Mouse (Mus musculus) frontal cortex, adult (tissue): ENCODE measurements around the gene Srp14.

ENCODE experiments used
- ATAC-seq: cut with Nextera tagmentation; 2 replicates; pipeline ENCODE4 v1.9.2; 2017; ENCODE audit warnings: mild to moderate bottlenecking, moderate library complexity, mixed read lengths; ENCODE audit not compliant: low TSS enrichment

Srp14 gene

DNA sequence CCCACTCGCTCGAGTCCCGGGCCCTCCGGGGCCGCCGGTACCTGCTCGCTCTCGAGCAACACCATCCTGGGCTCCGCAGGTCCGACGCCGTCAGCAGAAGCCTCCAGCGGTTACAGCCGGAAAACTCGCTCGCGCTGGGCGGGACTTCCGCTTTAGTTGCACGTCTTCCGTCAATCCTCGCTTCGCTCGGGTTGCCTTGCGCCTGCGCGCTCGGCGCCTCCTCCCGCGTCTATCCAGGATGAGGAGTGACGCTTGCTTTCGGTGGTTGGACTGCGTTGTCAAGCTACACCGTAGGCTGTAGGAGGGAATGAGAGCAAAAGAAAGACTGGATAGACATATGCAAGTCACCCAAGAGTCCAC lies at the start of gene Srp14:
Gene Srp14 (minus strand): TSS at position 162 of the 360 bp plus-strand sequence.
- peak; percentile 97 for ATAC-seq

DNA sequence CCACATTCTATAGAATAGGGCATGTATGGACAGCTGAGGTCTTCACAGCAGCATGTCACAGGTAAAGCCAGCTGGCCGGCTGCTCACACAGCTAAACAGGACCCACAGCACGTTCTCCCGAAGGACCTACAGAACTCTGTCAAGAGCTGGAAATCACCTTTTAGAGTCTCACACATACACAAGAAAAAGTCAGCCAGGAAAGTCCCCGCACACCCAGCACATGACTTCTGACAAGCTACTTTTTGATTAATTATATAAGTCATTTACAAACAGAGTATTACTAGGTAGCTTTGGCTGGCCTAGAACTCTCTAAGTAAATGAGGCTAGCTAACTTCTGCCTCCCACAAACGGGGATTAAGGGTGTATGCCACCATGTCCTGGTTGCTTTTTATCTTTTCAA lies 47.0 kb upstream of the Srp14 start:
- ATAC-seq = no peak

DNA sequence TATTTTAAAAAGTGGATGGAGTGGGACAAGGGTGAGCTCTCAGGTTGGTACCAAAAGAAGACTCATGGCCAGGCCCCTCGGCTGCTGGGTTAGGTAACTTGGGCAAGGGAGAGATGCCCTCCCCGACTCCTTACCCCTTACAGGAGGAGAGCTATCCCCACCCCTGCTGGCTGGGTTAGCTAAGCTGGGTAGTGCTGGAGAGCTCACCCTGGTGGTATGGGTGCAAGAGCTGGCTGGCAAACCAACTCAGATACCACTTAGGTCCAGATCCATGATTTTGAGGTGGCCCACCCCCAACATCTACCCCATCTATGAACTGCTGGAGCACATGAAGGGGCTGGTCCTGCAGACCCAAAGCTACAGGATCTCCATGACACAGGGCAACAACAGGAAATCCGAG lies 45.3 kb upstream of the Srp14 start:
- no peak for ATAC-seq

DNA sequence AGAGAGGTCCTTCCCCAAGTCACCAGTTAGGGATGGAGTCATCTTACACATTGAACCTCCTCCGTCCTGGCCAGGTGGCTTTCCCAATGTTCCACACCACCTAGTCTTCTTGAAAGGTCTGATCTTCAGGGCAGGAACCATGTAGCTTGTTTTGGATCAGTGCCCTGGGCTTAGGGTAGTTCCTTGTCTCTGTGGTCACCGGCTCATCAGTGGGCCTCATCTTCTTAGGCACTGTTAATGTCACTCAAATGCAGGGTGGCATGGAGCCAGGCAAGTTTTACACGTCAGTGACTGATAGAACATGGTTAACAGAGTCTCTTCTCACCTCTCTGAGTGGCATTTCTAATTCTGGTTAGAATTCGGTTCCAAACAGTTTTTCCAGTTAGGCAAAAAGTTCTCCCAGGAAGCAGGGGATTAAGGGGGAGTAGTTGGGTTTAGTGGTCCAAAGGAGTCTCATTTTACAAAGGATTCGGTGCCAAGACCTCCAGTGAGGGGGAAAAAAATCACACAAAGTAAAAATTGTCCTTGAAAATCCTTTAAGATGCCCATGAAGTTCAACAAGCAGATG lies 43.7 kb upstream of the Srp14 start:
- ATAC-seq = no peak

DNA sequence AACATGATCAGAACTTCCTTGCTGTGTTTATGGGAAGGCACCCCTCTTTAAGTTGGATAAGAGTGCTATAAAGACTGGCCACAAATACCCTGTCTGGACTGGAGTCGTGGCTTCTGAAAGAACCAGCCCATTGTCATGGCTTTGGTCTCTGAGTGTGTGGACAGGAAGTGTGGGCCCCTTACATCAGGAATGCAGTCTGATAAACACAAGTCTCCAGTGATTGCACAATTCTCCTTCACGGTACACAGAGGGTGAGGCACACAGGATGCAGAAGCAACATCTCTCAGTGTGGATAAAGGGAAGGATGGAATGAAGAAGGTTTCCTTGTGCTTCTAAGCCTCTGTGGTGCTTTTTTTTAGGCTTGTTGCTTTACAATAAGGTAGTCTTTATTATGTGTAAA lies 42.8 kb upstream of the Srp14 start:
- no peak for ATAC-seq

DNA sequence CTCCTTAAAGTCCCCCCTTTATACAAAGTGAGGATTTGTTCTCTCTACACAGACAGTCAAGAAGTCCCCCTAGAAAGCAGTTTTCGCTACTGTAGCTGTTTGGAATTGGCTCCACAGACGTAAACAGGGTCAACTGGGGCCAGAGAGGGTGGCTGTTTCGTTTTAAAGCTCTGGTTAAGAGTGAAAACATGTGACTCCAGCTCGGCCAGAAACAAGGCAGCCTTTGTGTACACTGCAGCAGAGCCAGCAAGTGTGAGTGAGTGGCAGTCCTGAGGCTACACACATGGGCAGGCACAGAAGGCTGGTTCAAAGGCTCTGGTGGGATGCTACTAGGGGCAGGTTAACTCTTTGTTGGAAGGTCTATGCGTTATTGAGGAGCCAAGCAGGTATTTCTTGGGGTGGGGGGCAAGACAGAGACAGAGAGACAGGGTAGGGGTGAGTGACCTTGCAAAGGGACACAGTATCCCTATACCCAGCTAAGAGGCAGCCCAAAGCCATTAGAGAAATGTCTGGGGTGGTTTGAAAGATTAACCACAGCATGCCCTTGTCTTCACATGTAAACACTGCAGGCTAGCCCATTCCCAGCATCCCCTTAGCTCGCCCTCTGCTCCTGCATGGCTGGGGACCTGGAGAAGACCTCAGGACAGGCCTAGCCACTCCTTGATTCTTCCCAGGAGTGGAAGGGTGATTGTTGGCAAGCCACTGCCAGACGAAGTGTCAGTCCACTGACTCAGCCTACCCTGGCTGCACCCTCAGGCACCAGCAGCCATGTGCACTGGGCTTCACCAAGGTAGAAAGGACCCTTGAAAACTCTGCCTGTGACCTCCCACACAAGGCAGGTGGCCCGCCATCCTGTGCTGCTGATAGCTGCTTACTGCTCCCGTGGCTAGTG lies 40.8 kb upstream of the Srp14 start:
- ATAC-seq = peak; percentile 87

DNA sequence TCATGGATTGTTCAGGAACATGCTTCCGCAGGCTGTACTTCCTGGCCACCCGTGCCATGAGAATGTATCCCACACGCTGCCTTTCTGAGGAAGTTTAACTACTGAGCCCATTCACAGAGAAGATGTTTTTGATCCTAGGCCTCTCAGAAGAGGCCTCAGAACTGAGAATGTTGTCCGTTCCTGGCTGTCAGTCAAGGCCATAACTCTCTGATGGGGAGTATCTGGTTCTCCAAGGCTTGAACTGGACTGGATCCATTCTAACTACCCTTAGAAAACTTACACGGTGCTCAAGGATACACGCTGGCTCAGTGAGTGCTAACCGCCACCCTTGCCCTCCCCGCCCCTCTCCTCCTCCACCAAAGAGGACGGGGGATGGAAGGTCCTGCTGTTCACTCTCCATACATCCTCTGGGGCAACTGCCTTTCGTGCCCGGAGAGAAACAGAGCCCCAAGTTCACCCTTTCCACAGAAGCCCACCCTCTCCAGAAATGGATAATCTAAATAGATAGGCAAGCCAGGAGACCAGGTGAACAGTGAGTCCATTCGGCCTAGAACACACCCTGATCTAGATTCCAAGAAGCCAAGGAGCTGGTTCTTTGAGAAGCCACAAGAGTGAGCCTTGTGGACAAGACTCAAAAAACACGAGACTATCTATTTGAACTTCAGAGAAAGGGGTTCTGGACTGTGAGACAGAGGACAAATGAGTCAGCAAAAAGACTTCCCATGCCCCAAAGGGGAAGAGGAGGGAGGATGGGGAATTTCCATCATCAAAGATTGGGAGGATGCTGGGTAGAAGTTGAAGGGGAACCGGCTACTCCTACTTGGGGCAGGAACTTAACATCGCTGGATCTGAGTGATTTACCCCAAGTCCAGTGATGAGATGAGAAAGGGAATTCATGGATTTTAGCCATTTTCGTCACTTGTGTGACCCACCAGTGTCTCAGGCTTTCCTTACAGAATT lies 33.2 kb upstream of the Srp14 start:
- ATAC-seq = no peak

DNA sequence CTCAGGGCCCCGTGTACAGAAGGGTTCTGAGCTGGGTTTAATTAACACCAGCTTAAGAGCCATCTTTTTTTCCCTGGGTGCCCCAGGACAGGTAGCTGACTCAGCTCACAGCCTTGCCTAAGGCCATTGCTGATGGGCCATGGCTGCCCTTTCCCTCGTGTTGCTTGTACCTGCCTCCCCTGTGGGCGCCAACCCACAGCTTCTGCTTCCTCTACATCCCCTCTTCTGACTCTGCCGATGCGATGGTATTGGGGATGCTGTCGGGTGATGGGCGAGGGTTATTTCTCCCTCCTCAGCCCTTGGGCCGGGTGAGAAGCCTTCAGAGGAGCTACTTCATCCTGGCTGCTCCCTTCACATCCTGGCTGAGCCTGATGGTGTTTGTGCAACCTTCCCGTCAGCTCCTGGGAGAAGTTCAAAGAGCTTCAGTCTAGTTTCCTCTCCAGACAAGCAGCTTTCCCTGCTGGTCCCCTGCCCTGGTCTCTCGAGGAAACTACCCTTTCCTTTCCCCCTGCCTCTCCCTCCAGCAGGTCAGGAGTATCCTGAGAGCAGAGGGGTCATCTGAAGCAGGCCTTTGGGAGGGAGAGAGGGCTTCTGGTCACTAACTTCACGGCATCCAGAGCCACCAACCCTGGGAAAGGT lies 32.4 kb upstream of the Srp14 start:
- ATAC-seq = no peak

DNA sequence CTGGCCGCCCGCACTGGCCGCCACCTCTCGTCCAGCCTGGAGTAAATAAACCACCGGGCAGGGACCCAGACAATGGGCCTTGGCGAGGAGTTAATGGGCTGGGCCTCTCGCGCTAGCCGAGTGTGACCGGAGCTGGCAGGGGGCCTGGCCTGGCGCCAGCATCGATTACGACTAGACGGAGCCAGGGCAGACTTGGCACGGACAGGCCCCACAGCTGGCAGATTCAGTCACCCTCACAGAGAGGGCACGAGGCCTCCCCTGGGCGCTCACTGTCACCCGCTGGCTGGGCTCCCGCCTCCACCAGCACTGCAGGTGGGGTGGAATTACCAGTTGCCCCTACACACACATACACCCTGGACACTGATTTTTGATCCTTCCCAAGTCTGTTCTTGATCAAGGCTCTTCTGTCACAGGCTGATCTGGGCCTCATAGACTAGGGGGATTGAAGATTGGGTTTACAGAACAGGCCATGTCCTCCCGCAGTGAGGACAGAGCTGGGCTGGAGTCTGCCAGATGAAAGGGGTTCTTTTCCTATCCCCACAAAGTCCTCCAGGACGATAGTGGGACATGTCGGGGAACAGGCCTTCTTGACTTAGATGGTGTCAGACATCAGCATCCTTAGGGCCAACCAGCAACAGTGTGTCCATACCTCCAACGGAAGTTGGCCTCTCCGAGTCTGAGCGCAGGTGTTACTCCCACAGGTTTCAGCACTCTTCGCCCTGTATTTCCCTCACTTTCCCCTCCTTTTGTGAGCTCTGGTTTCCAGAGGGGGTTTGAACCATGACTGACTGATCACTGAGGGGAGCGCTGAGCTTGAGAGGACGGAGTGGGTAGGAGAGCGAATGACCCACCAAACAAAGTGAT lies 31.2 kb upstream of the Srp14 start:
- ATAC-seq = peak; percentile 88

DNA sequence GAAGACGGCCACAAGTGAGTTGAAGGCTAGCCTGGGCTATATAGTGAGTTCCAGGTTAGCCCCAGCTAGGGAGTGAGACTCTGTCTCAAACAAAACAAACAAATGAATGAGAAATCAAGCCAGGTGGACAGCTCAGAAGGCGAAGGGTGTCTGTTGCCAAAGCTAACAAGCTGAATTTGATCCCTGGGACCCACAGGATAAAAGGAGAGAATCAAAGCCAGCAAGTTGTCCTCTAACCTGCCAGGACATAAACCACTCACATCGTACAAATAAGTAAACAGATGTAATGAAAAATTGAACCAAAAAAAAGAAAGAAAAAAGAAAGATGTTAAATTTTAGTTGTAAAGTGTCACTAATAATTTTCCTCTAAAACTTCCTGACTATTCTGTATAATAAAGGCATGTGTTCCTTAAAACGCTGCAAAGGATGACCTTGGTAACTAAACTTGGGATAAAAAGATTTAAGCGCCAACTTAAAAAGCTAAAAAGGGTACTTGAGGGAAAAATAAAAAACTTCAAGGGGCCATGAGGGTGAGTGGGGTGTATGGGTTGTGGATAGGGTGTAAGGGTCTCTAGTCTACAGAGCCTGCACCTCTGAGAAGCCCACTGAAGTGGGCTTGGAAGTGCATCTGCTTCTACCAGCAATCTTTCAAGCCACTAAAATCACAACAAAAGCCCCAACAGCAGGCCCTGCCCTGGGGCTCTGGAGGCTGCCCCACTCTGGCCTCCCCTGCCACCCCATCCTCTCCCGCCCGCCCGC lies 30.4 kb upstream of the Srp14 start:
- ATAC-seq = no peak

DNA sequence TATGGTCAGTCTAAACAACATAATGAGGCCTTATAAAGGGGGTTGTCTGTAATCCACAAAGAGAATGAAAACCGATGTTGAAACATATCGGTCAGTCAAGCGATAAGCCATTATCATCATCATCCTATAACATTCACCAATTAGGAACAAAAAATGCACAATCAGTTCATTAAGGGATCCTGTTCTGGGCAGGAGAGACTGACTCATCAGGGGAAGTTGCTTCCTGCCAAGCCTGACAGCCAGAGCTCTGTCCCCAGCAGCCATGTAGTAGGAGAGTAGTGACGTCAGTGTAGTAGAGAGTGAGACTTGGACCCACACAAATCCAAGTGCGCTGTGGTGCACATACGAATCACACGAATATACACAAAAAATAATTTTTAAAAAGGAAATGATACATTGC lies 27.6 kb upstream of the Srp14 start:
- ATAC-seq = no peak; the same call in 1 of the 2 replicates

DNA sequence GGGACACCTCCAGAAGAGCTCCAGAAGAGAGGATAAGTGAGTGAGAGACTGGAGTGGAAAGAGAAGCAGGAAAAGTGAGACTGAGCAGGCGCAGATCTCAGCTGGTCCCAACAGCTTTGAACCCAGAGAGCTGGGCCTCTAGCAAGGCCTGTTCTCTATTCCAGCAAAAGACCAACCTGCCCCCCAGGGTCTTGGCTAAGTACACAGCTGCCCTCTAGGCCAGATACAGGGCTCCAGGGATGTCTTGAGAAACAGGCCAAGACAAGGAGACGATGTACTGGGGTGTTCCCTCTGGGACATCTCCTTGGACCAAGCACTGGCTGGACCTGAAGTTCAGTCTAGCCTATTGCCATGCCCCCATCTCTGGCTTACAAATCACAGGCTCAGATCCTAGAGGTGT lies 20.7 kb upstream of the Srp14 start:
- no peak for ATAC-seq

DNA sequence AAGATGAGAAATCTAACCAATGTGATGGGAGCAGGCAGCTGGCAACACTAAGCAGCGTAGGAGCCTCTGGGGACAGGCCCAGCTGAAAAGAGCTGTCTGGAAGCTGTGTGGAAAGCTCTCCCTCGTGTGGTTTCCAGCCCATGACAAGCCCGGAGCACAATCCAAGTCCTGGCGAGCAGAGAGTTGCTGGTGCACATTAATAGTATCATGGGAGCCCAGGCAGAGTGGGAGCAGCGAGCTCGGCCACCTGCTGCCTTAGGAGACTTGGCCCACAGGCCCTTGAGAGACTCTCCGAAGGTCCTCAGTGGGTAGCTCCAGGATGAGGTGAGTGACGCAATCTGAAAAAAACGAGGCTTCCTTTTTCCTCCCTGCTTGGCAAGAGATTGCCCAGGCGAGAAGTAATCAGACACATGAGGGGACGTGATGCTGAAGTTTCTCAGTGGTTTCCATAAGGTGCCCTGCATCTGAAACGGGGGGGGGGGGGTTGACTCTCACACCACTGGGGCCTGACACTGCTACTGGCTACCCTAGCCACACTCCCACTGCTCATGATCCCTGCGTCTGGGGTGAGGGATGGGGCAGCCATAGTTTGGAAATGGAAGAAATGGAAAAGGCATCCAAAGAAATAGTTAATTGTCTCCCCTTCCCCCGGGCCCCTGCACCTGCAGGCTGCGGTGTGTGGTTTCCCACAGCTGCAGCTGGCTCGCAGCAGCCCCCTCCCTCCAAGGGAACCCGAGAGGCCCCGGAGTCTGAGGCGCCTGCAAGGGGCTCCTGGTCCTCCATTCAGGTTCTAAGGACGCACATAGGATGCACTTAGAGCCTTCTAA lies 19.8 kb upstream of the Srp14 start:
- peak; percentile 93 for ATAC-seq

DNA sequence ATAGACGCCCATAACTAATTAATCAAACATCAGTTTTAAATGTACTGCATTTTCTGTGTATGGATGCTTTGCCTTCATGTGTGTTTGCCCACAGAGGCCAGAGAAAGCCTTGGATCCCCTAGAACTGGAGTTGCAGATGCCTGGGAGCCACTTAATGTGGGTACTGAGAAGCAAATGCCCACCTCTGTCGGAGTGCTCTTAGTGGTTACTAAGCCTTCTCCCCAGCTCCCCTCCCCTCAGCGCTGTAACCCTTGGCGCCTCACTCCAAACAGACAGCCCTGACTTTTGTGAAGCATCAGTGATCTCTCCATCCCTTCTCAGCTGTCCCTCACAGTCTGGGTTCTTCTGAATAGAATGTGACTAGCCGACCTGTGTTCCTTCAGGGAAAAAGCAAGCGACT lies 19.0 kb upstream of the Srp14 start:
- no peak for ATAC-seq

DNA sequence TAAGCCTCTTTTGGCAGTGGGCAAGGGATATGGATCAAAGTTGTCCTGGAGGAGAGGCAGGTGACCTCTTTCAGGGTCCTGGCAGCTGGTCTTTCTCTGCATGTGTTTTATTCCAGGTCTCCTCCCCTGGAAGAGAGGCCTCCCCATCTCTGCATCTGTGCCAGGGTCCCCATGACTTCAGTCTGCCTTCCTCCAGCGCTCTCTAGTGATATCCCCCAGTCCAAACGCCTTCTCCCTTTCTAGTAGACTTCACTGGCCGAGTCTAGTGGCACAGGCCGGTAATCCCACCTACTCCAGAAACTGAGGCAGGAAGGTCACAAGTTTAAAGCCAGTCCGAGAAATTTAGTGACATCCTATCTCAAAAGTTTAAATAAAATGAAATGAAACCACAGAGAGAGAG lies 18.4 kb upstream of the Srp14 start:
- no peak for ATAC-seq

DNA sequence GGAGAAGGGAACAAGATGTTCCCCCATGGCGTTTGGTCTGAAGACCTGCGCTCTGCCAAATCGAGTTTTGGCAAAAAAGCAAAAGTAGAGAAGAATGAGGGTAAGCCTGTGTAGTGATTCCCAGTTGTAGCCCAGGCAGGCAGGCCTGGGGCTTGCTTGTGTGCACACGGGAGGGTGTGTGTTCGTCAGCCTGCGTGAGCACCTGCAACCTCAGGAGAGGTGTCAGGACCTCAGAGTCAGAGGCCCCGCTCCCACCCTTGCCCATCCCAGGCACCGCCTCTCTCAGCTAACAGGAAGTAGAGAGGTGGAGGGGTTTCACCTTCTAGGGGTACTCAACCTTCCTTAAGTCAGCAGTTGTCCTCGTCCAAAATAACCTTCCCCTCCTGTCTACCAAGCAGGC lies 15.5 kb upstream of the Srp14 start:
- ATAC-seq = no peak

DNA sequence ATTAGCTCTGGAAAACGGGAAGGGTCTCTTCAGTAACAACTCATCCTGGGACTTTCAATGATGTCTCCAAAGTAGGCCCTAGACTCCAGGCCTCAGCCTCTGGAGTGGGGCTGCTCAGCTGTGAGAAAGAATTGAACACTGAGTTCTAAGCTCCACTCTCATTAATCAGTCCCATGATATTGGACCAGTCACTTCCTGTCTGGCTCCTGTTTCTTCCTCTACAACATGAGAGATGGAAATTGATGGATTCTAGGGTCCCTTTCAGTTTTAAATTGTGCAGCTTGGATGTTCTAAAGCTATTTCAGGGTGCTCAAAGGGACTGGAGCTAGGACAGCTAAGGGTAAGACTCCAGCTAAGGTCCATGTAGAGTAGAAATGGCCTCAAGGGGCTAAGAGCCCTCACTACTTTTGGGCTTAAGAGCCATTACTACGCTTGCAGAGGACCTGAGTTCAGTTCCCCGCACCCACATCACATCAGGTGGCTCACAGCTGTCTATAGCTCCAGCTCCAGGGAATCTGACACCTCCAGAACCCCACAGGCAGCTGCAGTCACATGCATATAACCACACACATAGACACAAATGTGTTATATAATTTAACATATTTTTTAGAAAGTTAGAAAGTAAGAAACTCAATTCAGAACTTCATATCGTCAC lies 12.4 kb upstream of the Srp14 start:
- ATAC-seq = no peak

DNA sequence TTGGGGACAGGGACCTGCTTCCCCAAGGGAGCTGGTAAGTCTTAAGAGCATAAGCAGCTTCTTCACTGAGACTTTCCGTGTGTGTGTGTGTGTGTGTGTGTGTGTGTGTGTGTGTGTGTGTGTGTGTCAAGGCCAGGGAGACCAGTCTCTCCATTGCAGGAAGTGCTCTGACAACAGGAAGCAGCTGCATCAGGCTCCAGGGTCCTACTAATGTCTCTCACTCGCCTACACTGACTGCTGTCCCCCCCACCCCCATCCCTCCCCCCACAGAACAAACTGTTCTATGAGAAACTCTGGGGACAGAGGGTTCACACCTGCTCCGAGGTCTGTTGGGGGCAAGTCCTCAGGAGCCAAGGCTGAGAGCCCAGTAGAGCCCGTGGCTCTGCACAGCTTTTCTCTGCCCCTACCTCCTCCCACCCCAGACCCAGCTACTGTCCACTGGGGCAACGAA lies 11.8 kb upstream of the Srp14 start:
- no peak for ATAC-seq
